Mouse (Mus musculus) testis, adult 2 months (tissue): ENCODE data around the gene Pear1.

Experiments
- CTCF ChIP-seq: fragments of 200-500 bp; IDR thresholded peaks from 2 replicates; pipeline ENCODE4 v1.5.1; 2012; ENCODE audit warnings: low read depth, mild to moderate bottlenecking, inconsistent platforms, low read length, moderate library complexity; ENCODE audit not compliant: control insufficient read depth, insufficient read depth, insufficient replicate concordance
- POLR2A ChIP-seq: fragments of 200-500 bp; IDR thresholded peaks from 2 replicates; pipeline ENCODE4 v1.6.1; 2012; ENCODE audit warnings: low read depth, mild to moderate bottlenecking, inconsistent platforms, low read length, moderate library complexity; ENCODE audit not compliant: control insufficient read depth

GRCm38 (mm10) chr3:87735335-87735734 is 88.8 kb downstream of the Pear1 start:
- TF ChIP-seq POLR2A: no peak
- TF ChIP-seq CTCF: no peak
